Mouse (Mus musculus): Measurements from ENCODE around the gene Lrrc63. TPM values are rescaled to one million over a fixed set of nuclear protein-coding genes. Genes with fewer than 3 reads are reported as not detected.

The Lrrc63 gene
- polyA plus RNA-seq, 1 experiment from 2014 or later = not detected

DNA sequence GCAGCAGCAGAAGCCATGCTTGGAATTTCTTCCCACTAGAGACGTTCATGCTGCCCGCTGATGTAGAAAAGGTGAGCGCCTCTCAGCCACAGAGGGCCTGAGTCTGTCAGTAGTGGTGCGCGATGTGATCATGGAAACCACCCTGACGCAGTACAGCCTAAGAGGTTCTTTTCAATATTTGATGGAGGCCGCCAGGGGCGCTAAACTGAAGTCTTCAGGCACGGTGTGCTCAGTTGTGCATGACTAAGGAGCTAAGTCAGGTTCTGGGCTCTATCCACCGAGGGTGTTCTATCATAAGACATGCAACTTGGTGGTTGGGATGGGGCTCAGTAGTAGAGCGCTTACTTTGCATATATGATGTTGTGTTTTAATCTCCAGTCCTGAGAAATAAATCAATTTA is 95.2 kb downstream of the Lrrc63 start:
- H3K27ac ChIP-seq (ENCODE audit: low read length) = no peak overlapping the region
- no peak for ATAC-seq (ENCODE audit: insufficient number of reproducible peaks, insufficient read depth, low FRiP score, low read depth)
- no peaks in the 10 kb centered on the region for H3K36me3 ChIP-seq (ENCODE audit: control insufficient read depth, insufficient read depth, low read length)
- H3K9ac ChIP-seq (replicated peaks; ENCODE audit: low read depth, low read length) = no peak overlapping the region
- no peaks in the 10 kb centered on the region for H3K27me3 ChIP-seq (ENCODE audit: control insufficient read depth, insufficient read depth, low read length)
- no peaks in the 10 kb centered on the region for H3K9me3 ChIP-seq (ENCODE audit: control insufficient read depth, low read depth, low read length)
- no peak overlapping the region for H3K4me3 ChIP-seq (ENCODE audit: low read depth, low read length)
- no peaks in the 10 kb centered on the region for H3K4me1 ChIP-seq (ENCODE audit: control insufficient read depth, insufficient read depth, low read length)
- no peak overlapping the region for H3K4me2 ChIP-seq (replicated peaks; ENCODE audit: low read depth, low read length)
- 60% methylated on average over 11 of the region's 11 CpGs for WGBS

Other genes with a start within 250 kb of the Lrrc63 start
- gene Lrch1, start 183.0 kb downstream of the Lrrc63 start, polyA plus RNA-seq (2014; fragmentation: Nextera tagmentation; extraction: Ambion mirVana) = 16.0 and 16.5 TPM in 2 replicates
- 0.84 and 0.88 TPM in 2 replicates for gene Rubcnl, start 114.9 kb downstream of the Lrrc63 start, polyA plus RNA-seq (2014; fragmentation: Nextera tagmentation; extraction: Ambion mirVana)
- 47.0 and 59.7 TPM in 2 replicates for gene Lcp1, start 220 bp upstream of the Lrrc63 start, polyA plus RNA-seq (2014; fragmentation: Nextera tagmentation; extraction: Ambion mirVana)
- gene Cpb2, start 111.4 kb upstream of the Lrrc63 start, polyA plus RNA-seq (2014; fragmentation: Nextera tagmentation; extraction: Ambion mirVana) = 2.7 TPM in 2 replicates
- gene Zc3h13, start 153.5 kb upstream of the Lrrc63 start, polyA plus RNA-seq (2014; fragmentation: Nextera tagmentation; extraction: Ambion mirVana) = 25.0 and 33.4 TPM in 2 replicates